Mouse (Mus musculus): ENCODE measurements around the gene Hacd2.

GRCm38 (mm10) chr16:35023138-35023735 is 1.0 kb downstream of the Hacd2 start:
- TF ChIP-seq E2F4 (IDR thresholded peaks at IDR 0.05; ENCODE audit: insufficient read depth) (no peak), POLR2AphosphoS2 (IDR thresholded peaks at IDR 0.05; ENCODE audit: insufficient read length, low read depth) (no peak), MAX (IDR thresholded peaks at IDR 0.05; ENCODE audit: low read depth) (no peak), POLR2A (IDR thresholded peaks at IDR 0.05; ENCODE audit: insufficient read length, low read depth) (no peak), TCF12 (IDR thresholded peaks at IDR 0.05; ENCODE audit: insufficient read depth, poor library complexity, severe bottlenecking) (no peak), SRF (IDR thresholded peaks at IDR 0.05; ENCODE audit: control insufficient read depth, insufficient read length, low read depth) (no peak), USF1 (IDR thresholded peaks at IDR 0.05; ENCODE audit: low read depth) (no peak)
